Mouse (Mus musculus) adrenal gland, postnatal 25 days (tissue): ENCODE measurements around the gene Fcho2. TPM values are rescaled to one million over a fixed set of nuclear protein-coding genes. Genes with fewer than 3 reads are reported as not detected.
"Not testable (repeated sequence)": the region's sequence is repeated elsewhere in the genome, so short reads cannot be mapped to it uniquely, and the experiment has no call there.

Experiments used
- DNase-seq: peaks from one replicate; pipeline ENCODE4 v3.0.0; 2021; ENCODE audit warnings: mixed read lengths
- long read RNA-seq: library from polyadenylated mRNA; stranded (forward); transcript quantifications from one replicate; pipeline ENCODE4 v2.0.0, GENCODE M21; 2021
- total RNA-seq: library from RNA; stranded (reverse); gene quantifications from 2 replicates; pipeline ENCODE4 v1.2.3, GENCODE M21; 2021

Gene Fcho2
- 50.5 and 67.1 TPM in 2 replicates for total RNA-seq
- long read RNA-seq, partial matches to known transcripts, result 3 of 7 reads
- long read RNA-seq, other reads (novel, unspliced or antisense), result 3 of 7 reads

DNA sequence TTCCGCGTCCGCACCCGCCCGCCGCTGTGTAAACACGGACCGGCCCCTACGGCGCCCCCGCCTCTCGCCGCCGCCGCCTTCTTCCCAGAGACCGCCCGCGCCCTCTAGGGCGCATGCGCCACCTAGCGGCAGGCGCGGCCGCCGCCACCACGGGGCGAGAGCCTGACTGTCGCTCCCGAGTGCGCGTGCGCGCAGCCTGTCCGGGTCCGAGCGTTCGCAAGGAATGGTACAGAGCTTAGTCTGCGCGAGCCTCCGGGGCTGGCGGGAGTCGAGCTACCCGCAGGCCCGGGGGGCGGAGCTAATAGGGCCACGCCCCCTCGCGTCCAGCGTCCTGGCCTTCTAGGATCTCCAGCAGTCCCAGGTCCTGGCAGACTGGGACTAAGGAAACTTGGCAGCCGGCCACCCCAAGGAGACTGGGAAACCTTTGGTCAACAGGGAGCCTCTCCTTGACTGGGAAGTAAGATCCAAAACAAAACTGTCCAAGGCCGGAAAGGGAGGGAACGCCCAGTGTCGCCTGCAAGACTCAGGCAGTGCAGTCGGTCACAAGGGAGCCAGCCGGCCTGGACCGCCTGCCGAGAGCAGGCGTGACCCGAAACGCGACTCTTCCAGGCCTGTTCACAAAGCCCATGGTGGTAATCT is at the start of gene Fcho2:
Gene Fcho2 (minus strand): TSS at position 303 of the 639 bp plus-strand sequence.
- peak; percentile 98 for DNase-seq

- DNase-seq, result no peak
Observed at GRCm38 (mm10) chr13:98855291-98855690, 40.0 kb upstream of the Fcho2 start.

GRCm38 (mm10) chr13:98845794-98846193 is 30.5 kb upstream of the Fcho2 start:
- DNase-seq, result no peak

DNA sequence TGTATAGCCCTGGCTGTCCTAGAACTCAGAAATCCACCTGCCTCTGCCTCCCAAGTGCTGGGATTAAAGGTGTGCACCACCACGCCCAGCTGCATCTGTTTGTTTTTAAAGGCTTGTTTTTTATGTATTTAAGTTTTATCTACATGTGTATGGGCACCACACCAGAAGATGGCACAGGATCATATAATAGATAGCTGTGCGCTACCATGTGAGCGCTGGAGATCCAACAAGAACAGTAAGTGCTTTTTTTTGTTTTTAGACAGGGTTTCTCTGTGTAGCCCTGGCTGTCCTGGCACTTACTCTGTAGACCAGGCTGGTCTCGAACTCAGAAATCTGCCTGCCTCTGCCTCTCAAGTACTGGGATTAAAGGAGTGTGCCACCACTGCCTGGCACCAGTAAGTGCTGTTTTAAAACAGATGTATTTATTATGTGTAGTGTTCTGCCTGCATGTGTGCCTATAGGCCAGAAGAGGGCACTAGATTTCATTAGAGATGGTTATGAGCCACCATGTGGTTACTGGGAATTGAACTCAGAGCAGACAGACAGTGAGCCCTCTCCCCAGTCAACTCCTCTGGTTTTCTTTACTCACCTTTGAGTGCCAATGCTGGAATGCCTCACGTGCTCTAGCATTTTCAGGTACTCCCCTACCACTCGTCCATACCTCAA is 21.3 kb upstream of the Fcho2 start:
- DNase-seq, result no peak

DNA sequence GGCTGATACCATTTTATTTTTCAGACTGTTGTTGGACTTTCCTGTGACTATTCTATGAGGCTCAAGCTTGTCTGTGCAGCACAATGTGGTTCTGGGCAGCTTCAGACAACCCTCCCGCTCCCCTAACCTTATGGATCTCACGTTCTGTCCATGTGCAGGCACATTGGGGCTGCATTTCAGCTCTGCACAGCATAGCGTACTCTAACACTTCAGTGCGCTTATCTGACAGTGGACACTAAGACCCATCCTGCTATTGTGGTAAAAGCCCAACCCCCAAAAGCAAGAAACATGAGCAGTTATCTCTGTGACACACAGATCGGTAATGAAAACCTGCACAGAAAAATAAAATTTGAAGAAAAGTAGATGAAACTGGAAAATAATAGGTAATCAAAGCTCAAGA is 20.5 kb upstream of the Fcho2 start:
- DNase-seq, result no peak

DNA sequence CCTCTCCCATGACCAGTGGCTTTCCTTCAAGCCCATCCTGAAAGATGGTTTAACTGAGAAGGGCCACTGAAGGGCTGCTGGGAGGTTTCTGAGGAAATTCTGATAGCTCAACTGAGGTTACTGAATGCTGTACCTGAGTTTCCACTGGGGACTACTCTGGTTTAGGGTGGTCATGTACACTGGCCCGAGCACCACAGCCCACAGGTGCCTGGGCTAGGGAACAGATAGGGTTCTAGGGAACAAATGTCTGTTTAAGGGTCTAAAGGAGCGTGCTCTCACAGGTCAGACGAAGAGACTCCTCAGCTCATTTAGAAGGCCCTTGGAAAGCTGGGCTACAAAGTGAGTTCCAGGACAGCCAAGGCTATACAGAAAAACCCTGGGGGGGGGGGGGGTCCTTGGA is 19.5 kb upstream of the Fcho2 start:
- DNase-seq, result no peak

GRCm38 (mm10) chr13:98834199-98834598 is 18.9 kb upstream of the Fcho2 start:
- DNase-seq, result no peak

DNA sequence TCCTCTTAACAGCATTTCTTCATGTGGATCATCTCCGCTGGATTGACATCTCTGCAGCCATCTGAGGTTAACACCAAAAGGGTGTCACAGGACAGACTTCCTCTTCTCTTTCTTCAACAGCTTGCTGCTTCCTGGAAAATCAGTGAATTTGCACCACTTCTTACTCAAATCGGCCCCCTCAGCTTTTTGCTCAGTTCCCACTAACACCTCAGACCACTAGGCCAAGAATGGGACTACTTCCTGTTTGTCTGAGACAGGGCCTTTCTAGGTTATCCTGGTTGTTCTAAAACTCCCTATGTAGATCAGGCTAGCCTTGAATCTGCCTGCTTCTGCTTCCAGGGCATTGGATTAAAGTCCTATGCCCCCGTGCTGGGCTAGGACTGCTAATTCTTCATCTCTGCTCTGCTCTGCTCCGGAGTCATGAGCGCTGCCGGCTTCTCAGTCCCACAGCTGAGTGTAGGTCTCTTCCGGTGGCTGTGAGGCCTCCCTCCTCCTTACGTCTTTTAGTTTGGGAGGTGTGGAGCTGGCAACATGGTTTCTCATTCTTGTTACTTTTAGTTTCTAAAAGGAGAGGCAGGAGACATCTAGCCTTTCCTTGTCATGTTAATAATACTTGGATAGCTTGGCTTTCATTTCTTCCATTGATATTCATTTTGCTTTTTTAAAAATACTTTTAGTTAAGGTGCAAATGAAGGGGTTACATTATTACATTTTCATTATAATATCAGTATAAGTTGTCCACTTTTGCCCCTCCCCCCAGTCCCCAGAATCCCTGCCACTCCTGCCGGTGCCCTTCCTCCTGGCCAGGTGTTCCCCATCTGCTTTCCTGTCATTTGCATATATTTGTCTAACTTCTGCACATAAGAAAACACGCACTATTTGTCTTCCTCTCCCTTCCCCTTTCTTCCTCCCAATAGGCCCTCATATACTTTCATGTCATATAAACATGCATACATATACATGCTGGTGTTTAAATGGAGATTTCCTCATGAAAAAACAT is 17.5 kb upstream of the Fcho2 start:
- DNase-seq, result no peak

DNA sequence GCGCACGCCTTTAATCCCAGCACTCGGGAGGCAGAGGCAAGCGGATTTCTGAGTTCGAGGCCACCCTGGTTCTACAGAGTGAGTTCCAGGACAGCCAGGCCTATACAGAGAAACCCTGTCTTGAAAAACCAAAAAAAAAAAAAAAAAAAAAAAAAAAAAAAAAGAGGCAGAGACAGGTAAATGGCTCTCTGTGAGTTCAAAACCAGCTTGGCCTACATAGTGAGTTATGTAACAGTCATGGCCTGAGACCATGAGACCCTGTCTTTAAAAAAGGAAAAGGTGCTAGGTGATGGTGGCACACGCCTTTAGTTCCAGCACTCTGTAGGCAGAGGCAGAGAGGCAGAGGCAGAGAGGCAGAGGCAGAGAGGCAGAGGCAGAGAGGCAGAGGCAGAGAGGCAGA is 13.8 kb upstream of the Fcho2 start:
- DNase-seq, result not testable (repeated sequence)

GRCm38 (mm10) chr13:98825574-98825973 is 10.3 kb upstream of the Fcho2 start:
- DNase-seq, result no peak

GRCm38 (mm10) chr13:98819094-98819493 is 3.8 kb upstream of the Fcho2 start:
- DNase-seq, result no peak

DNA sequence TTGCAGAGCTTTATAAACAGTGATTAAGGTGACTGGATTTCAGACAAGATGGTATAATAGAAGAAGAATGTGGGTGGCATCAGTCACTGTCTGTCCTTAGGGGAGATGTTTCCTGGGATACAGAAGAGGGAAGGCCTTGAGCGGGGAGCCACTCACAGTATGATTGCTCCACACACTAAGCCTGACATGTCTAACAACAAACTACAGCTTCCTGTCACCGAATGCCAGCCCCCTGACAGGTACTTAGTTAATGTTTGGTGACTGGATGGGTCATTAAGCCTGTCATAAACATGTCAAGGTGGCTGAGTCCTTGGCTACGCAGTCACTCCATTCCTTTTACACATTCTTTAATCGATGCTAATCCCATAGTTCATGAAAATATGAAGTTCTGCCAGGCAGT is 3.0 kb upstream of the Fcho2 start:
- no peak for DNase-seq

GRCm38 (mm10) chr13:98817766-98818165 is 2.5 kb upstream of the Fcho2 start:
- no peak for DNase-seq

- DNase-seq, result not testable (repeated sequence)
Observed at GRCm38 (mm10) chr13:98816981-98817660, 1.9 kb upstream of the Fcho2 start.

DNA sequence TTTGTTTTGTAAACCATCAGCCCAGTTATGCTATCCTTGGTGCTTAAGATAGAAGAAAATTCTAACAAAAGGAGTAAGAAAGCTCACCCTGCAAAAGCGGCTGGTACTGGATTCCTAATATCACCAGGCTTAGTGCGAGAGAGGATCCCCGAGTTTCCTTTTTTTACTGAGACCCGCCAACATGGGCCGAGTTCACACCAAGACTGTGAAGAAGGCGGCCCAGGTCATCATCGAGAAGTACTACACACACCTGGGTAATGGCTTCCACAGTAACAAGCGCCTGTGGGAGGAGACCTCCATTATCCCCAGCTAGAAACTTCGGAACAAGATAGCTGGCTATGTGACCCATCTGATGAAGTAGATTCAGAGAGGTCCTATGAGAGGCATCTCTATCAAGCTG is 1.3 kb upstream of the Fcho2 start:
- no peak for DNase-seq

DNA sequence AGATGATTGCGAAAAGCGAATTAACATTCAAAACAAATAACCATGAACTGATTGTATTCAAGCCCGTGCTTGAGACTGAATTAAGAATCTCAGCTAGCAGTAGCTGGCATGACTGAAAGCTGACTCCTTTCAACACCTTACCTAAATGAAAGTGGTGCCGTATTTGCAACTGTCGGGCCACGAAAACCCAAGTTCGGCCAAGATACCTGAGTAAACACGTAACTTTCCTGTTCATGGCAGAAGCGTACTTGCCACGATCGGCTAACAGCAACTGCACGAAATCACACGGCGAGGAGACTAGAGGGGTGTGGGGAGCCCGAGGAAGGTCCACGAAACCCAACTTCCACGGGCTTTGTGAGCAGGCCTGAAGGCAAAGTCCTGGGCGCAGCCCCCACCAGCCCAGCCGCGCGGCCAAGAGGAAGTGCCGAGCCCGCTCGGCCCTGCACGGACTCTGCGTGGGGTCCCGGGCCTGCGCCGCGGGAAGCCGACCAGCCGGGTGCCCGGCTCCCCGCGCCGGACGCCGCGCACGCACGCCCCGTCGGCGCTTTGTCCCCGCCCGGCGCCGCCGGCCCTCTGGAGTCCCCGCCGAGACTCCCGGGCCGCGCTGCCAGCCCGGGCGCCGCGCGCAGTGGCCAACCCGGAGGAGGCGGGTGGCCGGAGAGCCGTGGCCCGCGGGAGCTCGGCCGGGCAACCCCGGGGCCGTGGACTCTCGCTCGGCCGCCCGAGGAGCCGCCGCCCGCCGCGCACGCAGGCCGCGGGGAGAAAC is 791 bp downstream of the Fcho2 start:
- peak; percentile 62 for DNase-seq

- DNase-seq, result no peak
Observed at GRCm38 (mm10) chr13:98813596-98814274, 1.5 kb downstream of the Fcho2 start.

GRCm38 (mm10) chr13:98813167-98813566 is 2.1 kb downstream of the Fcho2 start:
- no peak for DNase-seq

GRCm38 (mm10) chr13:98812285-98812684 is 3.0 kb downstream of the Fcho2 start:
- no peak for DNase-seq

DNA sequence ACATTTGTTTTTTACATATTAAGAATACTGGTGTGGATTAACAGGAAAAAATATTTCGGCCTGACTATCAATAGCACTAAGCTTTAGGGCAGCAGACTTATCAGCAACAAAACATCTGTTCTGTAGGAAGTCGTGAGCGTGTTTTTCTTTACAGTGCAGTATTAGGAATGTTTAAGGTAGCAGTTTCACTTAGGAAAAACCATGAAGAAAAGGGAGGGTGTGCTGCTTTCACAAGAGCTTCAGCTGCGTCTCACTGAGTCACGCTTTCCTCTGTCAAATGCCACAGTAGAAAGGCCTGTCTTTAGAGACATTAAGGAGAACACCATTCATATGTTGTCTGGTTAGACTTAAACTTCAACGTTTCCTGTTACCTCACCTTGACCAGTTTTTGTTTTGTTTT is 5.1 kb downstream of the Fcho2 start:
- no peak for DNase-seq

DNA sequence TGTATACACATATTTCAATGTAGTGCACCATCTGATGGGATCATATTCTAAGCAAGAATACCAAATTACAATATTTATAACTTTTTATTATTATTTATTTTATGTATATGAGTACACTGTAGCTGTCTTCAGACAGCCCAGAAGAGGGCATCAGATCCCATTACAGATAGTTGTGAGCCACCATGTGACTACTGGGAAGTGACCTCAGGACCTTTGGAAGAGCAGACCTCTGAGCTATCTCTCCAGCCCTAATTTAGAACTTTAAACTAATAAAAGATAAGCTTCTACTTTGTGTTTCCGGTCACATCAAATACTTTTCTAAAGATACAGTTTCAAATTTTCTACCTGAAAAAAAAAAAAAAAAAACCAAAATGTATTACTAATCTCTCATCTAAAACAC is 6.2 kb downstream of the Fcho2 start:
- DNase-seq, result no peak
